Mouse (Mus musculus) thymus, postnatal 10 days (tissue): ENCODE data around the gene Wipf2.
"Not testable (repeated sequence)": the region's sequence is repeated elsewhere in the genome, so short reads cannot be mapped to it uniquely, and the experiment has no call there.

Source experiments
- DNase-seq, 2 experiments: peaks; one replicate each; pipeline ENCODE4 v3.0.0; 2021; ENCODE audit warnings: low spot score in 2 of 2

Wipf2 gene

DNA sequence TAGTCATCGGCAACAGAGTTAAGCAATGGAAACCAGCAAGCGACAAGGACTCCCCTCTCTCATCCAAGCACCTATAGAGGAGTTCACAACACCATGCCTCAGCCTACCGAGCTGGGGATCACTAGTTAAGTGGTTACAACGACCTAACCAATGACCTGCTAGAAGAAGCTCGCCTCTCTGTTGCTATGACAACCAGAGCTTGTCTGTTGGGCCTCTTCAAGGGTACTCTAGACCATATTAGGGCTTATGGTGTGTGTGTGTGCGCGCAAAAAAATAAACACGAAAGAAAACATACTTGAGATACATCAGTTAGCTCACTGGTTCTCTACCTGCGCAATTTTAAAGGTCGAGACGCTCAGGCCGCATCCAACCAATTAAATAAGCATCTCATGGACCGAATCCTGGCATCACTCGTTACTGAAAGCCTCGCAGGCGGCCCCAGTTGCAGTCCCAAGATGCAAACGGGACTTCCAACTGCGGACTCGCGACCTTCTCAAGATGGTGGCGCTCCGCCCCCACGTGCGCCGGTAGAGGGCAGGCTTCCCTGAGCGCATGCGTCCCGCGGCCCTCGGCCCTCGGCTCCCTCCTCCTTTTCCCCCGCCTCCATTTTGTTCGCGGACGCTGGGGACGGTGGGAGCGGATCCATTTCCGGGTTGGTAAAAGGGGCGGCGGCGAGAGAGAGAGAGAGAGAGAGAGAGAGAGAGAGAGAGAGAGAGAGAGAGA is at the start of gene Wipf2:
Wipf2 (plus strand) TSS at position 611 of the 723 bp plus-strand sequence.
- peak; percentile 94 to 96 for DNase-seq

DNA sequence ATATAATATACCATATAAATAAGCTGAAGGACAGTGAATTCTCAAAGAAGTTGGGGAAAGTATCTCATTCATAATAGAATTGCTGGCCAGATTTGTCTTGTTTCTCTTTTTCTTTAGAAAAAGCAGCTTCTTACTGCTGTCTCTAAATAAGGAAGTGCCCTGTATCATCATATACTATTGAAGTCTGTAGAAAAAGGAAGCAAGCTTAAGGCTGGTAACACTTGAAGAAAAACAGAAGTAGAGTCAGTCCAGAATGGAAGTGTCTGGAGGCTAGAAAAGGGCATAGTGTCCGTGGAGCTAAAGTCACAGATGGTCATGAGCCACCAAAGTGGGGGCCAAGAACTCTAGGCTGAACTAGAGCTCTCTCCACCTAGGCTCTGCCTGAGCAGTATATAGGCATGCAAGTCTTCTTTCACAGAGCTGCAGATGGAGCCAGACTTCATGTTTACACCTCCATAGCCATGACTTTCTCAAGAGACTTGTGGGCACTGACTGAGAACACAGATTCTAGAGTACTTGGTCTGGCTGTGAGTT is 46.7 kb upstream of the Wipf2 start:
- DNase-seq = no peak

DNA sequence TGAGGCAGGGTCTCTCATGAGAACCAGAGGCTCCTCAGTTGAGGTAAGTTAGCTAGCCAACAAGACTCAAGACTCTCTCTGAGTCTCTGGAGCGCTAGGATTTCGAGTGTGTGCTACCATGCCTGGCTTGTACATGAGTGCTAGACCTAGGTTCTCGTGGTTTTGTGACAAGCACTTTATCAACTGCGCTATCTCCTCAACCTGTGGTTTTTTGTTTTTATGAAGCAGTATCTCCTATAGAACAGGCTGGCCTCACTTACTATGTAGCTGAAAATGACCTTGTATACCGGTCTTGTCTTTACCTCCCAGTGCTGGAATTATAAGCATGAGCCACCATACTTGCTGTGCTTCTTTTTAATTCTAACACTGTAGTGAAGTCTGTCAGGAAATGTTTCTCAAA is 42.5 kb upstream of the Wipf2 start:
- no peak for DNase-seq

DNA sequence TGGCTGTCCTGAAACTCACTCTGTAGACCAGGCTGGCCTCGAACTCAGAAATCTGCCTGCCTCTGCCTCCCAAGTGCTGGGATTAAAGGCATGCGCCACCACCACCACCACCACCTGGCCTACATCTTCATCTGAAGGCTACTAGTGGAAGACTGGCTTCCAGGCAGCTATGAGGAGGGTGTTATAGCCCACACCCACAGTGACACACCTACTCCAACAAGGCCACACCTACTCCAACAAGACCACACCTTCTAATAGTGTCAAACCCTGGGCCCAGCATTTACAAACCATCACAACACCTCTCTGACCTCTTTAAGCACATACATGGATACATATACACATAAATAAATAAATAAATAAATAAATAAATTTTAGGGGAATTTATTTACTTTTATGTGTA is 37.4 kb upstream of the Wipf2 start:
- DNase-seq = not testable (repeated sequence)

DNA sequence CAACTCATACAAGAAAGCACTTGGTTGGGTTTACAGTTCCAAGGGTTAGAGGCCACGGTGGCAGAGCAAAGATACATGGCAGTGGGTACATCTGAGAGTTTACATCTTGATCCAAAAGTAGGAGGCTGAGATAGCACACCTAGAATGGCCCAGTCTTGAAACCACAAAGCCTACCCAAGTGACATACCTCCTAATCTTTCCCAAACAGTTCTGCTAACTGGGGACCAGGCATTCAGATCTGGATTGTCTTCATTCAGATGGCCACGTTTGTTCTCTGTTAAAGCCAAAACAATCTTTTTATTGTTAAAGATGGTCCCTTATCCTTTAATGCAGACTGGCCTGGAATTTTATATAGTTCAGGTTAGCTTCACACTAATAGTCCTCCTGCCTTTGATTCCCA is 35.6 kb upstream of the Wipf2 start:
- DNase-seq = no peak

DNA sequence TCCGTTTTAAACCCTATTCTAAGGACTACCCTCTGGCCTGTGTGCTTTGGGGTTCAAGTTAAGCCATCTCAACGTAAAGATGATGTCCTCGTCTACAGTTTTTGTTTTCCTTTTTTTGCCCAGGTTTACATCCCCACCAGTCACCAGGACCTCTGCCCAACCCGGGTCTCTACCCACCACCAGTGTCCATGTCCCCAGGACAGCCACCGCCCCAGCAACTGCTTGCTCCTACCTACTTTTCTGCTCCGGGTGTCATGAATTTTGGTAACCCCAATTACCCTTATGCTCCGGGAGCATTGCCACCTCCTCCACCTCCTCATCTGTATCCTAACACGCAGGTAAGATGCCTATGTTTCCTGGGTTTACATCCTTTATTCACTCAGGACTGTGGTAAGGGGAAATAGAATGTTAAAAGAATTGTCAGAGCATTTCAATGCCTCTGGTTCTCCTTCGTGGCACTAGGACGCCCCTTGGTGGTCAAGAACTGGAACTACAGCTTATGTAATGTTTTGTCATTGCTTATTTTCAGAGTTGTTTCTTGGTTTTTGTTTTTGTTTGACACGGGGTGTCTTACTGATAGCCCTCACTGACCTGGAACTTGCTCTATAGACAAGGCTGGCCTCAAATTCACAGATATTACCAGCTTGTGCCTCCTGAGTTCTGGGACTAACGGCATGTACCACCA is 34.2 kb upstream of the Wipf2 start:
- peak in 1 of 2 experiments; percentile 34 for DNase-seq

DNA sequence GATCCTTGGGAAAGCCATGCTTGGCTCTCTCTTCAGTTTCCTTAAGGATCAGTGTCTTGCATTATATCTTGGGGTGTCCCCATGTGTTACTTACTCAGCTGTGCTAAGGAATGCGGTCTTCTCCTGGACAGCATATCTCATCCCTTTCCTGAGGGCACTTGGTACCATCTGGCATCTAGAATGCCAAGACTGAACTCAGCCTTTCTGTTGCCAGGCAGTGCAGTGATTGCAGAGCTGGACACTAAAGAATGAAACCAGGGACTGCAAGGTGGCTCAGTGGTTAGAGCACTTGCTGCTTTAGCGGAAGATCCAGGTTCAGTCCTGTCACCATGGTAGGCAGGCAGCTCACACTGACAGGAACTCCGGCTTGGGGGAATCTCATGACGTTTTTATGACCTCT is 33.6 kb upstream of the Wipf2 start:
- no peak for DNase-seq

DNA sequence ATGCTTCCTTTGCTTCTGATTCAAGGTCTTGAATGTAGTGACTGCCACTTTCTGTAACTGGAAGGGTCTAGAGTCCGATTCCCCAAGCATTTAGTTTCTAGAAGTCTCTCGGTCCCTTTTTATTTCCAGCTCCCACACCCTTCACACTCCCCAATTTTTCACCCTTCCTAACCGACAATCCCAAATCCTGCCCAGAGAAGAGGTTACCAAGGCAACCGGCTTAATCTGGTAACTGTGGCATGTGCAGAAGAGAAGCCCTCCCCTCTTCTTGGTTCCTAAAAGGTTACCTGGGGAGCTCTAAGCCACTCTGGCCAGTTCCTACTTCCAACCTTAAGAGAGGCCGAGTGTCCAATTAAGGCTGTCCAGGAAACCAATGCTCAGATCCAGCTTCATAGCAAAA is 28.1 kb upstream of the Wipf2 start:
- DNase-seq = no peak

DNA sequence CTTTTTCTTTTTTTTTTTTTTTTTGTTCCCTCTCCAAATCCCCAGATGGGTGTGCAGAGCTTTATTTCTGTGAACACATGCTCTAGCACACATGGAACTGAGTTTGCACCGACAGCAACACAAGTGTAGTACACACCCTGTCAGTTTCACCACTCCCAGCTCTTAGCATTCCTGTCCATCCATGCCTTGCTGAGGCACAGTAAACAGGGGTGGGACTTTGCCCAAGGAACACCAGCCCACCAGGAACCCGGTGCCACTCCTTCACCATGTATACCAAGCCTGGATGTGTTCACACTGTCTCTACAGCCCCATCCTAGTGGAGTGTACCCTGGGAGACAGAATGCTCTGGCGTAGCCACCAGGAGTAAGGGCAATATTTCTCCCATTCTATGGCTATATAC is 27.7 kb upstream of the Wipf2 start:
- DNase-seq = no peak

DNA sequence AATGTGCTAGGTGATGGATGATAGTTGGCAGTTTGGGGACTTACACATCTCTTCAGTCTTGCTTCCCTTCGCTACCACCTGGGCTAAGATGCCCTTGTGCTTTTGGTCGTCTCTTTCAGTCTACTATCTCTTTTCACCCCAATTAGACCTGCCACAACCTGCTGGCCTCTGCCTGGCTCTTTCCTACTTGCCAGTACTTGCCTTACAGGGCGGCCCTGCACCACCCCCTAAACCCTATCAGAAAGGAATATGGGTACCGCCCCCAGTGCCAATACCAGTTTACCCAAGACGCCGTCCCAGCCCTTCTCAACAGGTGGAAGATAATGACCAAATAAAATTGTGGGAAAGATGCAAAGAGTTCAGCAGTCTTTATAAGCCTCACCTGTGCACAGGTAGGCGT is 27.3 kb upstream of the Wipf2 start:
- DNase-seq = no peak

DNA sequence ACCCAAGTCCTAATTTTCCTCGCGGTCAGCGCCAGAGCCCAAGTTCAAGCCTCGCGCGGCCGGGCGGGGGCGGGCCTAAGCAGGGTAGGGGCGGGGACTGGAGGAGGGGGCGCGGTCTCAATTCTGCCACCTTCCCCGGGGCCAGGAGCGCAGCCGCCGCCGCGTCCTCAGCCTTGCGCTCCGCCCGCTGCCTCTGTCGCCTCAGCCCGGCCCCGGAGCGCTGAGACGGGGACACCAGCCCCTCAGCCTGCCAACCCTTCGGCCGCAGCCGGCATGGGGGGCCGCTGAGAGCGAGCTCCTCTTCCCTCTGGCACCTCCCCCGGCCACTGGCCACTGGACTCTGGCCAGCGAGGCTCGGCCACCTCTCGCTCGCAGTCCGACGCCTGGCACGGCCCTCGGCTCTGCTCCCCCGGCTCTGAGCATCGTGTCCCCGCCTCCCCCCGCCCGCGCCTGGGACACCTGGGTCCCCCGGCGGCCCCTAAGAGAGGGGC is 26.7 kb upstream of the Wipf2 start, which contains the start of gene Rapgefl1:
Rapgefl1 (plus strand) TSS at position 135 of the 491 bp plus-strand sequence.
- DNase-seq = peak; percentile 66 to 78

DNA sequence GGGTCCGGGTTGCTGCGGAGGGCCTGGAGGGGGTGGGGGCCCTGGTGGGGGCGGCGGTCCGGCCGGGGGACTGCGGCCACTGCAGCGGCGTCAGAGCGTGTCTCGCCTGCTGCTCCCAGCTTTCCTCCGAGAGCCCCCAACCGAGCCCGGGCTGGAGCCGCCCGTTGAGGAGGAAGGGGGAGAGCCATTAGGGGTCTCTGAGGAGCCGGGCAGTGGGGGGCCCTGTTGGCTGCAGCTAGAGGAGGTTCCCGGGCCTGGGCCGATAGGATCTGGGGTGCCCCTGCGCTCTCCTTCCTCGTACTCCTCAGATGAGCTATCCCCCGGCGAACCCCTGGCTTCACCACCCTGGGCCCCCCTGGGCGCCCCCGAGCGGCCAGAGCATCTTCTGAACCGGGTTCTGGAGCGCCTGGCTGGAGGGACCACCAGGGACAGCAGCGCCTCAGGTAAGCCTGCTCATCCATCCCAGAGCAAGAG is 26.2 kb upstream of the Wipf2 start:
- DNase-seq = peak; percentile 19 to 45

DNA sequence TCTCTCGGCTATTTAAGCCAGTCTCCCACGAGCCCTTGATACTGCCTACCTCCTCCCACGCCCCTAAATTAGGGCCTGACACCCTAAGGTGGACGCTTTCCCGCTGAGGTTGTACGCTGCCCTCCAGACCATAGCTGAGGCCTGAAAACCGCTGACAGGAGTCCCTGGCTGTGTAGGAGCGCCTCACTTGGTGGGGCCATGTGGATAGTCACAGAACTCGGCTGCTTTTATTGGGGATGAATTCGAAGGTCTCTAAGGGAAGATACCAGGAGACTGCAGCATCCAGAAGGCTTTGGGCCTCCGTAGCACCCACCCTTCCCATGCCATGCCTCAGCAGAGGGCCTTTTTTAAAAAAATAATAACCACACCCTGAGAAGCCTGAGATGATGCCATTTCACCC is 25.5 kb upstream of the Wipf2 start:
- no peak for DNase-seq

DNA sequence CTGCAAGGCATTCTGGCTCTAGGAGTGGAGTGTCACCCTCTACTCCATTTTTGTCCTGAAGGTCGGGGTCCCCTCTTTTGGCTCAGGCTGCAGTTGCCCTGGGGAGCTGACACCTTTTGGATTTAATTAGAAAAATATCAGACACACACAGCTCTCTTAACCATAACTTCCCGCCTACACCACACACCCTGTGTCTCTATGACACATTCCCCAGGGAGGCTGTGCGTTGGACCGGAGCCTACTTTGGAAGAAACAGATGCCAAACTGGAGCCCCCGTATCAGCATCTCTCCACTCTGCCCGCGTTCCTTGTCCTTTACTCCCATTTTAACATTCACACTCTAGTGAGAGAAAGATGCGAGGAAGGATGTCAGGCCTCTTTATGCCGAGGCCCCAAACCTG is 24.9 kb upstream of the Wipf2 start:
- DNase-seq = no peak

DNA sequence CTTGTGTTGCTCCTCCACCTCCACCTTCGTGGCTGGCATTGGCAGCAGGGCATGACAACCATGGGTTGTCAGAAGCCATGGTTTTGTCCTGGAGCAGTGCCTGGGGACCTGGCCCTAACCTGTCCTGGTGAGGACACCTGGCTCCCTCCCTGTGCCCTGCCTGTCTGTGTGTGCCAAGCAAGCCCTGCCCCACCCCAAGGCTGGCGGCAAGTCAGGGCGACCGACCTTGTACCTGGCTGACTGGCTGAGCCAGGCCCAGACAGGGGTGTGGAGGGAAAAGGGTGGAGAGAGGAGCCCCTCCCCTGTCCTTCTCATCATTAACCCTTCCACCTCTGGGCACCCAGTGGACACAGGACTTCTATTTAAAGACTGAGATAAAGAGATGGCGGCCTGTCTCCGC is 24.0 kb upstream of the Wipf2 start:
- DNase-seq = no peak

DNA sequence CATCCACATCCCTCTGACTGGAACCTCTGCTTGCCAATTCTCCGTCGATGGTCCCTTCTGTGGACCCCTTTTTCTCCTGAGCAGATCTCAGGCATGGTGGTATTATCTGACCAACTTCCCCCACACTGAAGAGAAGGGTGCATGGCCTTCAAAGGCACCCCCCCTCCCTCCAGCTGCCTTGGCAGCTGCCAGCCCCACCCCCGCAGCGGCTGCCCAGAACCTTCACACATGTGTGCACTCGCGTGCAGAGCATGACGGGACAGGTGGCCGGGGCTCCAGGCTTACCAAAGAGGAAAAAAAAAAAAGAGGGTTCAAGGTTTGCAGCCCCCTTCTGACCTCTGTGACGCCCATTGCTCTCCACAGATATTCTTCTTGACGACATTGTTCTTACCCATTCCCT is 23.5 kb upstream of the Wipf2 start:
- peak; percentile 25 to 30 for DNase-seq

DNA sequence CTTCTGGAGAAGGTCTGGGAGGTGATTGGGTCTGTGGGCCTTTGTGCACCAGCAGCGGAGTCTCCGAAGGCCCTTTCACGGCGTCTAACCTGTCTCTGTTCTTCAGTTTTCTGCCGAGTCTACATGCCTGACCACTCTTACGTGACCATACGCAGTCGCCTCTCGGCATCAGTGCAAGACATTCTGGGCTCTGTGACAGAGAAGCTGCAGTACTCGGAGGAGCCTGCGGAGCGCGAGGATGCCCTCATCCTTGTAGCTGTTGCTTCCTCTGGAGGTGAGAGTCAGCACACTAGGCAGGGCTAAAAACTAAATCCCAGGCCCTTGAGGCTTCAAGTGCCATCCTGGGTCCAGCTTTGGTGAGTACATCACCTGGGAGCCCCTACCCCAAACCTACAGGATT is 17.4 kb upstream of the Wipf2 start:
- no peak for DNase-seq

DNA sequence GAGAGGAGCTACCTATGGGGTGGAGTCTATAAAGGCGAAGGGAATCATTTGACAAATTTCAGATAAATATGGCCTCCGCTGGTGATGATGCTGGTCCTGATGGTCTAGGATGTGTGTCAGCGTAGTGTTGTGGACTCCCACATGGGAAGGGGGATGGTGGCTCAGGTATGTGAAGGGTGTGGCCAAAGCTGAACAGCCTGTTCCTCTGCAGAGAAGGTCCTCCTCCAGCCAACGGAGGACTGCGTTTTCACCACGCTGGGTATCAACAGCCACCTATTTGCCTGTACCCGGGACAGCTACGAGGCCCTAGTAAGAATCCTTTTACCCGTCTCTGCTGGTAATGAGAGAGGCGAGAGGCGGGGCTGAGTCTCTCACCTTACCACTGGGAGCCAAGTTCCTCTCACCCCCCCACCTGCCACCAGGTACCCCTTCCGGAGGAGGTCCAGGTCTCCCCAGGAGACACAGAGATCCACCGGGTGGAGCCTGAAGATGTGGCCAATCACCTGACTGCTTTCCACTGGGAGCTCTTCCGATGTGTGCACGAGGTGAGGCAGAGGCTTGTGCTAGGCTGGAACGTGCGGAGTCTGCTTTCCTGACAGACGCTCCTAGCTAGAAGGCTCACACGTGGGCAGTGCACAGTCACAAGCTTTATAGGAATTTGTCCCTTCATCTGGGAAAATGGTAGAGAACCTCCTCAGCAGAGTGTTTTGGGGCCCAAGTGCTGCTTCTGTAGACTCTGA is 16.4 kb upstream of the Wipf2 start:
- no peak for DNase-seq

DNA sequence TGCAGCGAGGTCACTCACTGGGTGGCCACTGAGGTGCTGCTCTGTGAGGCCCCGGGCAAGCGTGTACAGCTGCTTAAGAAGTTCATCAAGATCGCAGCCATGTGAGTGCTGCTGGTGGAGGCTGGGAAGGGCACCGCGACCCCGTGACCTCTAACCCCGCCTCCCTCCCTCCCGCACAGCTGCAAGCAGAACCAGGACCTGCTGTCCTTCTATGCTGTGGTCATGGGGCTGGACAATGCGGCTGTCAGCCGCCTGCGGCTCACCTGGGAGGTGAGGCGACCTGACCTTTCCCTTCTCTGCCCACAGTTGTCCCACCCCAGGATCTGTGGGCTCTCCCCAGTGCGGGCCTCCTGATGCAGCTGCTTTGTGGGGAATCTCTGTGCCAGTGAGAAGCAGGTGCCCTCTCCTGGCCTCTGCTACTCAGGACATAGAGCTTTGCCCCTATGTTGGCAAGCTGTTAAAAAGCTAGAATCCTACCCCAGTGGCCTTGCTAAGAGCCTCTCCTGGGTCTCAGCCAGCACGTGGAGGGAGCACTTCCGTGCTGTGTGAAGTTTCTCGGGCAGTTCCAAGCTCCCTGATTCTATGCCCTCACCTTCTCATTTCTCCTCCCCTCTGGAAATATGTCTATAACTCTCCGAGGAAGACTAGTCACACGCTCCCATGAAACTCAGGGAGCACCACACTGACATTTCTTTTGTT is 14.1 kb upstream of the Wipf2 start:
- DNase-seq = no peak

DNA sequence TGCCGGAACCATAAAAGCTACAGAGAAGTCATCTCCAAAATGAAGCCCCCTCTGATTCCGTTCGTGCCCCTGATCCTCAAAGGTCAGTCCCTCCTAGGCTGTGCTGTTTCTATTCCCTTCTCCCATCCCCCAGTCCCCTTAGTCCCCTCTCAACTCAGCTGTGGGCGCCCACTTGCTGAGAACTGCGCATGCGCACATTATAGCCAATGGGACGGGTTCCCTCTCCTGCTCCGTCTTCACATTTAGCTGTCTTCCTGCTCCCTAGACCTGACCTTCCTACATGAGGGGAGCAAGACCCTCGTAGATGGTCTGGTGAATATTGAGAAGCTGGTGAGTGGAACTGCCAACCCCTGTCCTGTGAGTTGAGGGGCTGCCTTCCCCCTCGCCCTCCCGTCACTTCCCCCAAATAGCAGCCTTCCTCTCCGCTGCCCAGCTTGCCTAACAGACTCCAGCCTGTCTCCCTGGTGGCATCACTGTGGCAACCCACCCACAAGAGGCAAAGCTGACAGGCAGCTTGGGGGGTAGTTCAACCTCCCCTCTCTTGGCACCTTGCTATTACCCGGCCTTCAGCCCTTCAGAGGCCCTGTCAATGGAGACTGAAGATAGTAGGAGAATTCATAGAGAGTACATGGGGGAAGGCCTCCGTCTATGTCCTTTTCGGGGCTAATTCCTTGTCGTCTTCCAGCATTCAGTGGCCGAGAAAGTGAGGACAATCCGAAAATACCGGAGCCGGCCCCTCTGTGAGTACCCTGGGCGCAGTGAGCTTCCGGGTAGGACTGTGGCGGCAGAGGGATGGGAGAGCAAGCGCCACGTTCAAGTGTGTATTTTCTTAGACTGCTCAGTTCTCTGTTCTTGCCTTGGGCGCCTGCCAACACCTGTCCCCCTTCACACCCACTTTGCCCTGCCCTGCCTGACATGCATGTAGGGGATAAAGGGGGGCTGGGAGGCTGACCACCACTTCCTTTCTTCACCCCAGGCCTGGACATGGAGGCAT is 13.0 kb upstream of the Wipf2 start:
- no peak for DNase-seq
